Mouse (Mus musculus) thymus, postnatal 25 days (tissue): ENCODE measurements at regions not wholly inside any gene's neighbourhood (a gene's known extent, or its start where the extent isn't known, plus 50 kb on each side); places are given as distances from the start of the nearest gene placed in this dataset.

Source experiments
- DNase-seq: peaks from one replicate; pipeline ENCODE4 v3.0.0; 2022

DNA sequence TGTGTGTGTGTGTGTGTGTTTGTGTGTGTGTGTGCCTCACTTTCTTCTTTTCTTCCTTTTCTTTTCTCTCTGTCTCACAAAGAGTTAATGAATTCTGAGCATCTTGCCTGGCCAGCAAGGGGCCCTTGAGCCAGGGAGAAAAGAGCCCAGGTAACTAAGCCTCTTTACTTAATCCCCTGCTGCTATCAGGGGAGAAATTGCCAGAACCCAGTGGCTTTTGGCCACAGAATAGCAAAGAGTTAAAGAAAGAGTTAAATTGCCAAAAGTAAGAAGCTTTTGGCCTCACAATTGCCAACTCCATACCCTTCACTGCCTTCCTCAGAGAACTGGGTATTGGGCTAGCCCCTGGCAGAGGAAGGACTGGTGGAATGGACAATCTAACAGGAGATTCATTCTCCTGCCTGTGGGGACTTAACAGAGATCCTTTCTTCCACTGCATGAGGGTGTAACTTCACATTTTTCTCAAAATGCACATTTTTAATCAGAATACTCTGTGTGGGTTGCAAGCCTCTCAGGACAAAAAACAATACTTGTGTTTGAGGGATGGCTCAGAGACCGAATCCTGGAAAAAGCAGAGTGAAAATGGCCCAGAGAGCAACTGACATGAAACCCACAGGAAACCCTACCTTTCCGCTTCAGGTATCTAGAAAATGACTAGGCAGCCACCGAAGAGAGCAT, 431.0 kb upstream of the Gm10131 start:
- no peak for DNase-seq

DNA sequence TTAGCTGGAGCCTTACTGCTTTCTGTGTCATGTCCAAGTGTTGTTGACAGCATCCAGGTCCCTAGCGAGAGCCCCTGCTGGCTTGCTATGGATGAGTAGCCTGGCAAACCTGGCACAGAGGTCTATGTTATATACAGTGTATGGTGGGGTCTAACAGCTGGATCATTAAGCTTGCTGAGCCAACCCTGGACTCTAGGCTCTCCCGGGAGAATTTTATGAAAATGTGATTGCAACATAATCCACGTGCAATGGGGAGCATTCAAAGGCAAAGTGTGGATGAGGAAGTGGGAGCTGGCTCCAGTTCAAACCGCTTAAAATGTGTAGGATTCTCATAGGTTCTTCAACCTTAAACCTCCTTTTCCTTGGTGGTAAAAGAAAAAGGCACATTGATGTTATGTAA, 427.7 kb upstream of the Gm10131 start:
- DNase-seq: no peak

DNA sequence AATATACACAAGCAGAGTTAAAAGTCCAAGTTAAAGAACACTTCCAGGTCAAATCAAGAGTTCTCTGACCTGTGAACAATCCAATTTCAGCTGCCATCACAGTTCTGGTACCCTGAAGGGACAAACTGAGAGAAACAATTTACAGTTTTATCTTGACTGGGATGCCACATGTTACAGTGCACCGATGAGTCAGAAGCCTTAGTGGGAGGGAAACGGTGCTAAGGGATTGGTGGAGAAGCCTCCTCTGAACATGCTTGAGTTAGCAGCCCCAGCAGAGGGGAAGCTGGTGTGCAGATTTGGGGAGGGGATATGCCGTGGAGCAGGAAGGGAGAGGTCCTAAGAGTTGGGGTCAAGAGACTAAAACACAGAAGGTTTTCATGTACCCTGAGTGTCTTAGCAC, 423.9 kb upstream of the Gm10131 start:
- DNase-seq: no peak

DNA sequence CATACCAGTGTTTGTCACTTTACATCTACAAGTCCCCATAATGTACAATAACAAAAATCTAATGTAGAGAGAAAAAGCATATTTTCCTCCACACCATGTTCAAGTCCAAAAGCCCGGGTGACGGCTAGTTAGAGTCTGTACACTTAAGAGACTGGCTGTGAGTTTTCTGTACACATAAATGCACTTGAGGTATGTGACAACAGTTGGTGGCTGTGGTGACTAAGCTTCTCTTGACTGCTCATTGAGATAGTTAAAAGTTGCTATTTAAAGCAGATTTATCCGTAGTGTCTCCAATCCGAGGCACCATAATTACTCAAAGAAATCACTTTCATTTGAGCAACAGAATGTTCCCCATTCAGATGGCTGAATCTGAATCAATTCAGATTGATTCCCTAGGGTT, 421.9 kb upstream of the Gm10131 start:
- no peak for DNase-seq

DNA sequence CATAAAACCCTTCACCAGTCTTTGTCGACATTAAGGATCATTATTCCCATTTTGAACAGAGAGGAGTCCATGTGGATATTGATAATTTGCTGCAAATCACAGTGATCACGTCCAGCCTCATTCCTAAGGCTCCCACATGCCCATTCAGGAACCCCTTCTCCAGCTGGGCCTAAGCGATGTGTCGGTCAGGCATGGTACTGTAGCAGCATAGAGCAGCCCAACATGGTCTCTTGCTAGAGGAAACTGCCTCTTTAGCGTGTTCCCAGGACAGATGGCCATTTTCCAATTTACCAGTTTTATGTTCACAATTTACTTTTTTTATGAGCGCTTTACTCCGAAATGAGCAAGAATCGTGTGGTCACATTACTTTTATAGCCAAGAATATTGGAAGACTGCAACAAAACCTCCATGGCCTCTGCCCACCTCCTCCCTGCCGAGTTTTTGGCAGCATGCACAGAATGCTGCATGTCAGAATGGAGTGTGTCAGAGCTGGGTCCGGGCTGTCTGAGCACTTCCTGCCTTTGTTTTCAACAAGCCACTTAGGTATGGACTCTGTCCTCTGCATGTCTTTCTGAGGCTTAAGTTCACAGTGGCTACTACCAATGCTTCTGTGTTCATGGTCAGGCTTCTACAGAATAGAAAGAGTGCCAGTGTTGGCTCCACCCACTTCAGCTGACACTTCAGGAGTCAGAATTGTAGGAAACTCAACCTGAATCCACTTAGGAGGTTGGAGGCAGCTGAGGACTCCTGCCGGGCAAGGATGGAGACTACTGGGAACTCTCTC, 419.6 kb upstream of the Gm10131 start:
- DNase-seq: no peak

DNA sequence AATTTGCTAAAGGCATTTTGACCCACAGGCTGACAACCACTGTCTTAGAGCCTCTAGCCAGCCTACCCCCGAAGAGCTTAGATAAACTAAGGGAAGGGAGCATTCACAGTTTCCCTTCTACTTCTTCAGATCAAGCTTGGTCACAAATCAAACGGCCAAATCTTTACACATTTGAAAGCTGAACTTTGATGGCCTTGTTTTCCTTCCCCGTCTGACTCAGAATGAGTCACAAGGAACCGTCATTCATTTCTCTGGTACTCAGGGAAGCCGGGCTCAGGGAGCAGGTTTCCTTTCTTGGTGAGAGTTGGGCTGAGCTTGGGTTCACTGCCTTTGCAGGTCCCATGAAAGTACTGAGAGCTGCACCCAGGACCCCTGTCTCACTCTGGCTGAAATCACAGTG, 418.5 kb upstream of the Gm10131 start:
- DNase-seq: no peak

DNA sequence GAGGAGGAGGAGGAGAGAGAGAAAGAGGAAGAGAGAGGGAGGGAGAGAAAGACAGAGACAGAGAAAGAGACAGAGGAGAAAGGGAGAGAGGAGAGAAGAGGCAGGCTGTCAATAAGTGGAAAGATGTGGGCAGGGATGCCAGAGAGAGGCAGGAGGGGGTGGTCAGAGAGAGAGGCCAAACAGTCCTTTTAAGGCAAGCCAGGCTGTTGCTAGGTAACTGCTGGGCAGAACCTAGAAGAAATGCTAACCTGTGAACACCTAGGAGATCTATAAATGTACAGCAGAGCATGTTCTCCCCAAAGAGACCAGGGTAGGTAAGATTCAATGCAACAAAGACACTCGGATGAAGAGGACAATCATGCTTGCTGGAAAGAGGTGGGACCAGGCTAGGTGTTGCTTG, 417.9 kb upstream of the Gm10131 start:
- no peak for DNase-seq

DNA sequence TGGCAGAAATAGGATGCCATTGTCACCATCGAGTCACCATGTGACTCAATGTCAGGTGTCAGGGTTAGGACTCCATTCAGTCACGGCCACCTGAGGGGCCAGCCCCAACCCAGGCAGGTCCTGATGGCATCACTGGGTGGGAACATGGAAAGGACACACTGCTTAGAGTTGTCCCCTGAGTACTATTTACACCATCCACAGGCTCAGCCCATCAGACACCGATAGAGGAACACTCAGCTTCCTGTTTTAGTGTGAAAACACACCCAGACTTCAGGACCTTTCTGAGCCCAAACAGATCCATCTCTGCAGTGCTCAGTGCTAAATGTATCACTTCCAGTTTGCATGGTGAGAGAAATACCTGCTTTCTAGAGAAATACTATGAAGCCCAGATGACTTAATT, 416.7 kb upstream of the Gm10131 start:
- DNase-seq: no peak

DNA sequence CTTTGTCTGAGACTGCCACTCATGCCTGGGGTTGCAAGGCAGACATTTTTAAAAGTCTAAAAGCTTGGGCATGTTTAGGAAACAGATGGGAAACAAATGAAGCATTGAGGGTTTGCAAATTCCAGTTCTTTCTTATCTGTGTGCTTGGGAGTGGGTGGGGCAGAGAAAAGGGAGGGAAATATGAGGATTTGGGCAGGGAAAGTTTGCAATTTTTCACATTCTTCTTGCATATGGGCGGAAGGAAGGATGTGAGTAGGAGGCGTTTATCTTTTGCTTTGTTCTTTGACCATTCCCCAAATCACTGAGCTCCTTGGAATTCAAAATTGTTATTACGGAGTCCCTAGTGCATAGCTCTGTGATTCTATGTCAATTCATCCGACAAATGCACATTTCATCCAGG, 413.7 kb upstream of the Gm10131 start:
- DNase-seq: no peak

DNA sequence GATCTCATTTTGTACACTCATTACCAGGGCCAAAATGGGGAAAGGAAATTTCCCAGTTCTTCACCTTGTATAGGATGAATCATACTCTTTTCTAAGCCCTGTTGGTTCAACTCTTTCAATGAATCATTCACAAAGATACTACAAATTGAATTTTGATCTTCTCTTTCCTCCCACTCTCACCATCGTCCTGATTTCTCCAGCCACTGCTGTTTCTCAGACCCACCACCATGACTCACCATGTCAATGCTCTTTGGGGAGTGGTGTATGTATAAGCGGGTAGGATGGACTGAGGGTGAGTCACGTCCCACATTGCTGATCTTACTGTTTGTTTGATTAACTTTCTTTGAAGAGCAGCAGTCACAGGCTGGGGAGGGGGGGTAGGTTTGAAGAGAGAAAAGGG, 412.3 kb upstream of the Gm10131 start:
- no peak for DNase-seq

DNA sequence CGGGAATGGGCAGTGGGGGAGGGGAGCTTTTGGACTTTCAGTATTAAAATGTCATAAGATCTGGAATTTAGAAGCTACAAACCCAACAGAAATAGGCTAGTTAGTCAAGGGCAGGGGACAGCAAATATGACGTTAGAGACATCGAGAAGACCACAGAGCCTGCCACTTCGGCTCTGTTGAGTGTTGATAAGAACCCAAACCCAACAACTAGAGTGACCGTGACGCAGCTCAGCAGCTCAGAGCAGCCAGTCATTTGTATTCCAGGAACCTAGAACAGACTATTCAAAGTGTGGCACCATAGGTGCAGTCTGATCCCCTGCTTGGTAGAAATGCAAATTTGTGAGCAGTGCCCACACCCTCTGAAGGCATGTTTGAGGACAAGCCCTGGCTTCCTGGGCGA, 409.8 kb upstream of the Gm10131 start:
- no peak for DNase-seq

DNA sequence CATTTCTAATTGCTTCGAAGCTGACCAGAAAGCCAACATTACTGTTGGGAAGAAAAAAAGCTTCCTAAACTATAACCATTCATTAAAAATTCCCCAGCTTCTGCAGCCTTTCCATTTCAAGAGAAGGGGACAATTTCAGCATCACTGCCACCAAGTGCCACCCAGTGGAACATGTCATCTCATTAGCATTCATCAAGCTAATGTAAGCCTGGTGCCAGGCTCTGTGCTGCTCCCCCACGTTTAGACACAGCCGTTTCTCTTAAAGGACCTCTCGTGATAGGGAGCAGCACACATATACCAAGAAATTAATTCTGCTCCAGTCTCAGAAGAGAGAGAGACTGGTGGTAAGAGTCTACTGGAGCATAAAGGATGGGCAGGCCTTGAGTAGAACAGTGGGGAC, 409.1 kb upstream of the Gm10131 start:
- DNase-seq: no peak

DNA sequence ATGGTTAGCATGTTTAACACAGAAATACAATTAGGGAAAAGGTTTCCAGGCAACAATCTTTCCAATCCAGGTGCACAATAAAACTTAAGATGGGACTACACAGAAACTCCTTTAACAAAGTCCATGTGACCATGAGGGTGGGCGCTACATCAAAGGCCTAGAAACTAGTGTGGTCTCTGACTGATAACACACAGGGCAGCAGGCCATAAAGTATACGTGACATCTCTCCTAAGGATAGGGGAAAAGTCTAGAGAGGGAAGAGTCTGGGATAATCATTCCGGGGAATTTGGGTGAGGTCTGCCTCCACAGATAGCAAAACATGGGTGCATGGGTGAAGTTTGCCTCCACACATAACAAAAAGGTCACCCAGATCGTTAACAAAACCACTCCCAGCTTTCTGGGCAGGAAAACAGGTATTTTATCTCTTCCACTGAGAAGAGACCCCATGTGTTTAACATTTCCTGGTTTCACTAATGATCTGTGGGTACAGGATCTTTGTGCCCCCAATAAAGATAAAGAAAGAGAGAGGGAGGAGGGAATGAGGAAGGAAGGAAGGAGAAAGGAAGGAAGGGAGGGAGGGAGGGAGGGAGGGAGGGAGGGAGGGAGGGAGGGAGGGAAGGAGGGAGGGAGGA, 402.0 kb upstream of the Gm10131 start:
- no peak for DNase-seq

DNA sequence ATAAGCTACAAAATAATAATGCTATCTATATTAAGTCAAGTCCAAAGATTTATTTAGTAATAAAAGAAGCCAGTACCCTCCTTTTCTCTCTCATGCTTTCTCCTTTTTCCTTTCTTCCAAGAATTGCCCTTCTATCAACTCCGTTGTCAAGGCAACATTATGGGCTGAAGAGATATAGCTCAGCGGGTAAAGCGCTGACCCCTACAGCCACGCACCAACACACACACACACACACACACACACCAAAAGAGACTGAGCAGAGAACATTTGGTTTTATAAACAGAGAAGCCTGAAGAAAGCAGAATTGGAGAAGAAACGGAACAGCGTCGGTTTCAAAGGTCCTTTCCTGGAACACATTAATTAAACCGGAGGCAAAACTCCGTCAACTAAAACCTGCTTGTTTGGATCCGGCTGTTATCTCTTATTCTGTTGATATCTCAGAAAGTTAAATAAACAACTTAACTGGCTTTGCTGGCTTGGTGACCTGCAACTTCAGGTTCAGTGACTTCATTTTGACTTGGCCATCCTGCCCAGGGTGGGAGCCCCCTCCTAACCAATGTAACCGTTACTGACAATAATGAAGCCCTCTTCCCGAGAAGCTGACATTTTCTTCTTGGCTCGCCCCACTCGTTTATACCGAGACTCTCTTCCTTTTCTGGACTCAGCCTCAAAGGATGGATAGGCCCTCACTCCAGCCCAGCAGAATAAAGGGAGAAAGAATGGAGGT, 394.5 kb upstream of the Gm10131 start:
- DNase-seq: no peak

DNA sequence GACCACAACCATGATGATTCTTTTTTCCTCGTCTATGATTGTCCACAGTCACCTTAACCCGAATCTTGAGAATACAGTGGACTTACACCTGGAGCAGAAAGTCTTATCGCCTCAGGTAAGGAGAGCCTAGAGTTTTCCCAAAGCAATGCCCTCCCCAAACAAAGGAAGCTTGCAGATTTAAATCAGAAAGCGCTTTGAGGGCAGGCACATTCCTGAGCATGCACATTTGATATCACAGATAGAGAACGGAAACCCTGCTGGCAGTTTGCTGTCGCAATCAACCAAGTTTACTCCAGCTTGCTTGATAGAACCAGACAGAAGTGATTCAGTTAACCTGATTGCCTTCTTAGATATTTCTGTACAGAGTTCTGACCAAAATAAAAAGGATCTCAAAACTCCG, 393.6 kb upstream of the Gm10131 start:
- no peak for DNase-seq

DNA sequence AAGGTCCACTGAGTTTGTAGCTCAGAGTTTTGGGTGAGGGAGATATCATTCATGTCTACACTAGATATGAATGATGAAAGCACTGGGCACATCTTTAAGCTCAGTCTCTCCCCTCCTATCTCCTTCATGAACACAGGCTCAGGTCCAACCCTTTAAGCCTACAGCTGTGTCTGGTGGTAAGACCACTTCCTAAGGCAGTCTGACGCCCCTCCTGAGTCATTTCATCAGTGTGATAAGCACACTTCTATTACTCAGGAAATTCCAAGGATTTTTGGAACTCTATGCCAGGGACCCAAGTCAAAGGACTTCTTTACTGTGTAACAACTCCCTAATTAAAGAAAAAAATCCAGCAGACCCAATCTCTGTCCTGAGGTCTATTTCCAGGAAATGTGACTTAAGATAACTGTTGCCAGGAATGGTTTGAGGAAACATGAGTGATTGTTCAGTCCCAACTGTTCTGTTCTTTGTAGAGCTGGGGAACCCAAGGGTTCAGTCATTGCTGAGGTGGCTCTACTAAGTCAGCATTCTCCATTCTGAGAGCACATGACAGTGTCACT, 391.1 kb upstream of the Gm10131 start:
- no peak for DNase-seq

DNA sequence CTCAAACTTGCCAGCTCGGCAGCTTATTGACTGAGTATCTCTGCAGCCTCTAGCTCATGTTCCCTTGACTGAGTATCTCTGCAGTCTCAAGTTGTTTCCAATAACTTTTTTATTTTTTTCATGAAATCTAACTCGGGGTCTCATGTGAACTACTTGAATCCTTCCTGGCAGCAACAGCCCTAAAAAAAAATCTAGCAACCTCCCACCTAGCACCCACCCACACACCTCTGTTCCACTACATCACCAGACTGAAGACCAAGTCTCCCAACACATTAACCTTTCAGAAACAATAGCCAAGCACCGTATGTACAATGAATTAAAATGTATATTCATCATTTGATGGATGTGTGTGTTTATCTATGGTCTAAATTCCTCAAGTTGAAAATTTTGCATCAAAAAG, 387.7 kb upstream of the Gm10131 start:
- DNase-seq: no peak

DNA sequence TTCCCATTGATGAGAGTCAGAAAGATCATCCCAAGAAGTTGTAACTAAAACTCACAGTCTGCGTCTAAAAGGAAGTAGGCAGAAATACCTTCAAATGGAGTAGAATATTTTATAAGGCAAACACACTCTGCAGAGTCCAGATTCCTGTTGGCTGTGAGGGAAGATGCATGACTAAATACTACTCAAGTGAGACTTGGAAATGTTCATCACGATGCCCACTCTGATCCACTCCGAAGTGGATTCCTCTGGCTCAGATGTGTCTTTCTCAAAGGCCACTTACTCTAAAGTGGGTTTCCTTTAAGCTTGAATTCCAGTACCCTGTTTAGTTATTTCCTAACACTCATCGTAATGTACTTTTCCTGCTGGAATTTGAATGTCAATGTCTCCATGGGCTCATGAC, 385.2 kb upstream of the Gm10131 start:
- DNase-seq: no peak

DNA sequence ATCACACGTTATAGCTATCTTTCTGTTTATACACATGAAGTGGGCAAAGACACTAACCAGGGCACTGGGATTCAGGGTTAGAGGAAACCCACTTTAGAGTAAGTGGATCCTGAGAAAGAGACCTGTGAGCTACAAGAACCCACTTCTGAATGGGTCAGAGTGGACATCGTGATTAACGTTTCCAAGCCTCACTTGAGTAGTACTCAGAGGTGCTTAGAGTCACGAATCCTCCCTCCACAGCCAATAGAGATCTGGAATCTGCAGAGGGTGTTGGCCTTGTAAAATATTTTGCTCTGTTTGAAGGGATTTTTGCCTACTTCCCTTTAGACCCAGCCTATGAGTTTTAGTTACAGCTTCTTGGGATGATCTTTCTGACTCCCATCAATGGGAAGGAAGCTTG, 384.4 kb upstream of the Gm10131 start:
- DNase-seq: no peak

DNA sequence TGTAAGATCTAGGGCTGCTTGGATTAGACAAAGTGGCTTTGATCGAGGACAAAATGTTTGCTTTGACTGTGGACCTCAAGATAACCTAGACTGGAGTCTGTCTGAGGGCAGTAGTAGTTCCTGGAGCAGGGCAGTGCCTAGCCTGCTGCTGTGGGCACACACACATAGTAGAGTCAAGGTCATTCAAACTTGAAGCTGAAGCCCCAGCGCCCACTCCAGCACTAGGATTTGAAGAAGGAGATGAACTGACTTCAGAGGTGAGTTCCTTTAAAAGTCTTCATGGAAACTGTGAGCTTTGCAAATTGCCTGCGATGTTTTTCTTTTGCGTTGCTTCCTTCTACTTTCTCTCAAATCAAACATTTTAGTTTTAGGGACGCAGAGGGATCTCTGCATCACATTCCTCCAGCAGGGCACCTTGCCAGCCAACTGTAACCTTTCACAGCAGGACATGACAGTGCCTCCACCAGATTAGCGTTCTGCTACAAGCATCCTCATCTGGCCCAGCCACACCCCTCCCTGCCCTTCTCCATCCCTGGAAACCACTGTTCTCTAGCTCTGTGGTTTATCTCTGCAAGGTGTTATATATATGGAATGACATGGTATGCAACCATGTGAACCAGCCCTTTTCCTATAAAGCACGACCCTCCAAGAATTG, 377.3 kb upstream of the Gm10131 start:
- no peak for DNase-seq

DNA sequence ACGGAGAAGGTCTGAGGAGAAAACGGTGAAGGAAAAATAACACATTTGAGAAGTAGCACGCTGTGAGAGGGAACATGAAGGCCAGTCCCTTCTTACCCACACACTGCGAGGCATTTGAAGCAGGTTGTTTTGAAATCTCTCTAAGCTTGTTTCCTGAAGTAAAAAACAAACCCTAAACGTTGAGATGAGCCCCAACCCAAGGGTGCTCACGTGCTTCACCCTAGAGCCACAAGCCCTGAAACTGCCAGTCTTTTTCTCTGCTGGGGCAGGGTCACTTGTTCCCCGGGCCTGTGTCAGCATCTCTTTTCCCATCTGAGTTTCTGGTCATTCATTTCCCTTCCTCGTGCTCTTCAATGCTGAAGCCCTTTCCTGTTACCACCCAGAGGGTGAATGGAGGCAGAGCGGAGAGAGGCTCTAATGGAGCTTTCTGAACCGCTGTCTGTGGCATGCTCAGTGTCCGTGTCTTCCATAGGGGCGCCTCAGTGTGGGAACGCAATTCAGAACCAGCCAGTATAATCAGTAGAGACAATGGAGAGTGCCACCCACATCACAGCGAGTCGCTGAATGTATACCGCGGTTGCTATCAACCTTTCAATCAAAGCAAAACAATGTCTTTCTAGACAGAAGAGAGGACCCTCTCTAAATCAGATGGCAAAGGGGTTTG, 375.0 kb upstream of the Gm10131 start:
- peak; percentile 5 for DNase-seq

DNA sequence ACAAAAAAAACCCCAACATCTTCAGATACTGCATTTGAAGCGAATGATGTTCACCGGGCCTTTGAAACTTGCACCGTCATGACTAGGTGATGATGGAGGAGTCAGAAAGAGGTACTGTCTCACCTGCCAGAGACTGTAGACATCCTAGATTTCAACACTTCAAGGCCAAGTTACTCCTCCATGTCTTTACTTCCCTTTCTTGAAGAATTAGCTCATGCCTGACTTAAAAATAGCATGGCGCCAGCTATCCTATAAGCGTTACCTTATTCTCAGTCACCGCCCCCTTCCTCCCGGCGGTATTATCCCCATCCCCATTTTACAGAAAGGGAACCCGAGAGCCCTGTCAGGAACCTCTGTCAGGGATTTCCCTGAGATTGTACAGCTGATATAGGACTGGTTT, 374.4 kb upstream of the Gm10131 start:
- DNase-seq: no peak
